Mouse (Mus musculus): ENCODE measurements around the gene Rnf167.

Gene Rnf167

GRCm38 (mm10) chr11:70637764-70638163 is 9.3 kb upstream of the Rnf167 start:
- no peak for DNase-seq (ENCODE audit: low spot score)

GRCm38 (mm10) chr11:70638293-70638692 is 8.7 kb upstream of the Rnf167 start:
- DNase-seq (ENCODE audit: low spot score), result no peak

GRCm38 (mm10) chr11:70638714-70639278 is 8.2 kb upstream of the Rnf167 start, which contains the start of gene Gp1ba:
Gene Gp1ba (plus strand): TSS chr11:70639122.
- DNase-seq (ENCODE audit: low spot score), result no peak

- no peak for DNase-seq (ENCODE audit: low spot score)
These were observed 7.1 kb upstream of the Rnf167 start for GRCm38 (mm10) chr11:70639976-70640375.

GRCm38 (mm10) chr11:70641241-70641640 is 5.8 kb upstream of the Rnf167 start:
- DNase-seq (ENCODE audit: low spot score), result no peak

- no peak for DNase-seq (ENCODE audit: low spot score)
These were observed 4.0 kb upstream of the Rnf167 start for GRCm38 (mm10) chr11:70643051-70643450.

- DNase-seq (ENCODE audit: low spot score), result no peak
These were observed 2.4 kb upstream of the Rnf167 start for GRCm38 (mm10) chr11:70644564-70645103.

GRCm38 (mm10) chr11:70645461-70646258 is 1.4 kb upstream of the Rnf167 start:
- DNase-seq (ENCODE audit: low spot score), result no peak

- no peak for DNase-seq (ENCODE audit: low spot score)
These were observed 828 bp upstream of the Rnf167 start for GRCm38 (mm10) chr11:70646259-70646555.

GRCm38 (mm10) chr11:70647716-70648420 is 833 bp downstream of the Rnf167 start:
- DNase-seq (ENCODE audit: low spot score), result no peak

- DNase-seq (ENCODE audit: low spot score), result no peak
These were observed 1.5 kb downstream of the Rnf167 start for GRCm38 (mm10) chr11:70648512-70648911.

- DNase-seq (ENCODE audit: low spot score), result no peak
These were observed 2.2 kb downstream of the Rnf167 start for GRCm38 (mm10) chr11:70649185-70649734.

- DNase-seq (ENCODE audit: low spot score), result peak; percentile 70
These were observed 3.5 kb downstream of the Rnf167 start for GRCm38 (mm10) chr11:70650322-70651175.

- no peak for DNase-seq (ENCODE audit: low spot score)
These were observed 4.4 kb downstream of the Rnf167 start for GRCm38 (mm10) chr11:70651391-70651790.

- DNase-seq (ENCODE audit: low spot score), result no peak
These were observed 5.2 kb downstream of the Rnf167 start for GRCm38 (mm10) chr11:70652029-70652883.

- no peak for DNase-seq (ENCODE audit: low spot score)
These were observed 5.9 kb downstream of the Rnf167 start for GRCm38 (mm10) chr11:70652884-70653344.

GRCm38 (mm10) chr11:70653345-70654197 is 6.5 kb downstream of the Rnf167 start:
- DNase-seq (ENCODE audit: low spot score), result peak; percentile 61

GRCm38 (mm10) chr11:70654198-70654922 is 7.3 kb downstream of the Rnf167 start, which contains the start of gene Pfn1:
Gene Pfn1 (minus strand): TSS chr11:70654644.
- peak; percentile 83 for DNase-seq (ENCODE audit: low spot score)

Data from T-cell, adult 2 months (primary cell).